Mouse (Mus musculus) monocyte, adult 5-6 weeks (primary cell): Measurements from ENCODE around the gene Dnajc28. TPM values are rescaled to one million over a fixed set of nuclear protein-coding genes. Genes with fewer than 3 reads are reported as not detected.

Source experiments
- ATAC-seq: fragments of 153-309, 156-312 bp; replicated peaks from 2 replicates; pipeline ENCODE4 v1.8.0; 2017; ENCODE audit warnings: mild to moderate bottlenecking; ENCODE audit not compliant: low TSS enrichment, insufficient number of reproducible peaks, severe bottlenecking, poor library complexity, low FRiP score
- total RNA-seq: library from RNA; stranded (forward); fragments of 200-1000, 200-491, 200-594 nt; gene quantifications from 3 replicates; pipeline ENCODE4 v1.2.3, GENCODE M21; 2017

Dnajc28 gene
- total RNA-seq, 1 experiment from 2014 or later: 1.6 TPM

- no peak for ATAC-seq
These were observed 20.8 kb upstream of the Dnajc28 start for GRCm38 (mm10) chr16:91639636-91640035.

DNA sequence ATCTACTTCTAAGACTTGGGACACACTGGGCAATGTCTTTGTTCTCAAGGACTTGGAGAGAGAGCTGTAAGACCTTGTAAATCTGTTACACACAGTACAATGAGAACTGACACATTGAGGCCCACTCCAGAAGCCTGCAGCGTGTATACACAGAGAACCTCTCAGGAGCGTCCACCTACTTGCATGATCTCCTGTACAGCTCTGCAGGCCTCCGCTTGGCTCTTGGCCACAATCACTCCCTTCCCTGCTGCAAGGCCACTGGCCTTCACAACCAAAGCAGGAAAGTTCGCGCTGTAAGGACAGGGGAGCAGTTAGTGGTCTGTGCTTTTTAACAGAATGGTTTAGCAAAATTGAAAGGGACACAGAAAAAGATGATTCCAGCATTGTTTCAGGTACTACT is 20.3 kb upstream of the Dnajc28 start:
- no peak for ATAC-seq

- ATAC-seq: no peak
These were observed 14.8 kb upstream of the Dnajc28 start for GRCm38 (mm10) chr16:91633641-91634040.

DNA sequence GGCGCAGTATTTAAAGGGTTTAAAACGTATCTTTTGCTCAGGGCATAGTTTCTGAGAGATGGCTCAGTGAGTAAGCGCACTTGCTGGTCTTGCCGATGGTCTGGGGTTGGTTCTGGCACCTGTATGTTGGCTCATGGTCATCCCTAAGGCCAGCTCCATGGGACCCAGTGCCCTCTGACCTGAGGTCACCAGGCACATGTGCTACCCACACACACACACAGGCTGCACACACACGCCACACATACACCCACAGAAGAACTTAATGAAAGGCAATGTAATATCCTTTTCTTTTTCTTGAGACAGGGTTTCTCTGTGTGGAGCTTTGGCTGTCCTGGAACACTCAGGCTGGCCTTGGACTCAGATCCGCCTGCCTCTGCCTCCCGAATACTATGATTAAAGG is 14.1 kb upstream of the Dnajc28 start:
- ATAC-seq: no peak

GRCm38 (mm10) chr16:91632439-91632838 is 13.6 kb upstream of the Dnajc28 start:
- ATAC-seq: no peak

DNA sequence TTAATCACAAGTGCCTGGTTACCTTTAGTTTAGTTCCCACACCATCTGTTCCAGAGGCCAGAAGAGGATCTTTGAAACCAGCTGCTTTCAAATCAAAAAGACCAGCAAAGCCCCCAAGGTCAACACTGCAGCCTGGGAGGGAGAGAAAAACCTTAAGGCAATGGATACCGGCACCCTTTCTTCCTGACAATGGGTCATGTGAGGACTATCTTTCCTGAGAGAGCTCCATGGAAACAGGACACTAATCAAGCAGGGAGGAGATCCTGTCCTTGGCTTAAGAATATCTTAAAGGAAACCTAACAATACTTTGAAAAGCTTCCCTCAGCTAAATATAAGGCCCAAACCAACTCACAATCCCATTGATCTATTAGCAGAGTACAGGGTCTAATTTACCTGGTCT is 11.8 kb upstream of the Dnajc28 start:
- ATAC-seq: no peak

DNA sequence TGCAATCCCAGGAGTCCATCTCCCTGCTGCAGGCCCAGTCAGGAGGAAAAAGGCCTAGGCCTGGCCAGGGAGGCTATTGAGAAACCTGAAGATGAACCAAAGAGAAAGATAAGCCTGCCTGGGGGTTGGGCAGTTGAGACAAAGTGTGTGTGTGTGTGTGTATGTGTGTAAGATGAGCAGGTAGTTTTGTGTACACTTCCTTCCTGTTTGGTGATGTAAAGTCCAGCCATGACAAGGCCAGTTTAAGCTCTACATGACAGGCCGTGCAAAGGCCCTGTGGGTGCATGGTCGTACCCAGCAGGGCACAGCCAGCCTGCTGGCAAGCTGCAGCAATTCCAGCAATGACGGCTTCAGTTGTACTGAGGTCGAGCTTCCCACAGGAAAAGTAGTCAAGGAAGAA is 10.9 kb upstream of the Dnajc28 start:
- ATAC-seq: no peak

- ATAC-seq: peak; percentile 70
These were observed 9.8 kb upstream of the Dnajc28 start for GRCm38 (mm10) chr16:91628673-91629072.

GRCm38 (mm10) chr16:91627831-91628230 is 9.0 kb upstream of the Dnajc28 start:
- no peak for ATAC-seq

DNA sequence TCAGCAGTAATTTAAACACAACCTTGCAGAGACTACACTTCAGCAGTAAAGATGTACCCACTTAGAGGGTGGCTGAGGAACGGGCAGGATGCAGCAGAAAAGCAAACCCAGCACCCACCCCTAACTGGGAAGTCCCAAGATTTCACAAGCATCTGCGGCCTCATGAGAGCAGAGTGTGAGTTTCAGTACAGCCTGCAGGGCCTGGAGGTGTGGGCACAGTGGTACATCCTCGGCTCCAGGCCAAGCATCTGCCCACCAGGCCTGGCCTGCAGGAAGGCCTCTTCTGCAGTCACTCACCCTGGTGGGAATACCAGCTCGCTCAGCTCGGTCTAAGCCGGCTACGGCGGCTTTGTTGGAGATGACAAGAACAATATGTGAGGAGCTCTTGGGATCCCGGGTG is 4.2 kb upstream of the Dnajc28 start:
- ATAC-seq: peak; percentile 69

DNA sequence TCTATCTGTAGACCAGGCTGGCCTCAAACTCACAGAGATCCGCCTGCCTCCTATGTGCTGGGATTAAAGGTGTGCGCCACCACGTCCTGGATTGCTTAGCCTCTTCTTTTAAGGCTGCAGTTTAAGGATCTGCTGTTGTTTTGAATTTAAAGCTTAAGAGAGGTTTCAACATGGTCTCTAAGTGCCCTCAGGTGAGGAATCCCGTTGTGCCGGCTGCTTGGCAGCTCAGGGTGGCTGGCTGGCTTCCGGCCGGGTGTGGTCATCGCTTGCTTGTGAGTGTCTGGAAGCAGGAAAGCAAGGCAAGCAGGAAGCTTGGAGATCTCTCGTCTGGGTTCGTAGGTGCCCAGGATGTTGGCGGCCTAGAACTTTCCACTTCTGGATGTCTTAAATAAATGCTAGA is 2.2 kb upstream of the Dnajc28 start:
- ATAC-seq: no peak

DNA sequence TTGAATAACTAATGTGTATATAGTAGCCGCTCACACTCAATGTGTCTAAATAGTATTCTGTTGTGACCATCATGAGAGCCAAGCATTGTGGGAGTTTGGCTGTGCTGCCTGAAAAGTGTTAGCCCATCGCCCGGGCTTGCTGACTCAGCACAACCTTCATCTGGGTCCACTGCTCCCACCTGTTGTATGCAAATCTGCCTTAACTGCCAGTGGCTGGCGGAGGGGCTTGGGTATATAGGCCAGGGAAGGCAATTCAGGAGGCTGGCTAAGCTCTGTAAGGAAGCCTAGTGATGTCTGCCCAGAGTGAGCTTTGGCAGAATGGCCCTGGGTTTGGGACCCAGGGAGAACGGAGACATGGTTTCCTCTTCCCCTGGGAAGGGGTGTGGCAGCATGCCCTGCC is 1.4 kb upstream of the Dnajc28 start:
- ATAC-seq: no peak

DNA sequence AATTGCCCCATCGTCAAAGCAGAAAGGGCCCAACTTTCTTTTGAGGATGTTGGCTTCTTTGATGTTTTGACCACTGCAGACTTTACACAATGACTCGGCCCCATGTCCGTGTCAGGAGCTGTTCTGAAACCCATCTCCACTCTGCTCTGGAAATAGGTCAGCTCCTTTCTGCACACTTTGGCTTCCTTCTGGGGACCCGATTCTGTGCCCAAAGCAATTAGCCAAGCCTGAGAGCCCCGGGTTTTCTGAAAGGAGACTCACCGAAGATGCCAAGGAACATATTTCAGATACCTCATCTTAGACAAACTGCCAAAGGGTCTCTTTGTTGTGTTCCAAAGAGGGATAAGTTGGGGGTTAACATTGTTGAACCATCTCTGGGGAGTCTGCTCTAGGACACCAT is 4.3 kb downstream of the Dnajc28 start:
- no peak for ATAC-seq

DNA sequence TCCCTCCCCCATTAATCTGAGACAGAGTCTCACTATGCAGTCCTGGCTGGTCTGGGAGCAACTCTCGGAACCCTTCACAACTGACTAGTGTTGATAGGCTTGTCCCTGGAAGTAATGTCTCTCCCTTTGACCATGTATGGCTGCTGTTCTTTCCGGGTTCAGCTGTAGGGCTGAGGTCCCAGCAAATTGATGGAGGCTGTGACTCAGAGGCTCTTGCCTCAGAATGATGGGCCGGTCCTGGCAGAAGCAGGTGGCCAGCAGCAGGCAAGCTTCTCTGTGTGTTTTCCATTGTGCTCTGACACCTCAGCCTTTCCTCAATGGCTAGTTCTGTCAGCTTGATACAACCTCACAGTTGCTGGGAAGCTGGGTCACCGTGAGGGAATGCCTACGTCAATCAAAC is 6.3 kb downstream of the Dnajc28 start:
- ATAC-seq: peak; percentile 51

- ATAC-seq: peak; percentile 64
These were observed 7.6 kb downstream of the Dnajc28 start for GRCm38 (mm10) chr16:91611248-91611647.

GRCm38 (mm10) chr16:91609501-91610245 is 9.2 kb downstream of the Dnajc28 start:
- ATAC-seq: no peak

- ATAC-seq: peak; percentile 89
These were observed 11.9 kb downstream of the Dnajc28 start for GRCm38 (mm10) chr16:91606958-91607357.

DNA sequence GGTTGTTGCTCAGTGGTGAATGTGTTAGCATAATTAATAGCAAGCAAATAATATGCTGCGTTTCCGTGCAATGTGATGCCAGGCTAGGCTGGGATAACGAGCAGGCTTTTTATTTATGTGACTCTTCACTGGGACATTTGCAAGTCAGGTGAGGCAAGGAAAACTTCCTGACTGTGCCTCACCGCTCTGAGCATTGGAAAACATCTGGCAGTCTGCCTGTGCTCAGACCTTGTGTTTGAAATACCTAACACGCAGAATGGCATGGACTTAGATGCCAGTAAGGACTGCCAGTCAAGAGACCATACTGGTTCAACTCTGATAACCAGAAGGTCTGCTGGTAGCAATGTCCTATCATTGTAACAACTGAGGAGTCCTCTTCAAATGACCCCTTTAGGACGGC is 13.7 kb downstream of the Dnajc28 start:
- no peak for ATAC-seq

DNA sequence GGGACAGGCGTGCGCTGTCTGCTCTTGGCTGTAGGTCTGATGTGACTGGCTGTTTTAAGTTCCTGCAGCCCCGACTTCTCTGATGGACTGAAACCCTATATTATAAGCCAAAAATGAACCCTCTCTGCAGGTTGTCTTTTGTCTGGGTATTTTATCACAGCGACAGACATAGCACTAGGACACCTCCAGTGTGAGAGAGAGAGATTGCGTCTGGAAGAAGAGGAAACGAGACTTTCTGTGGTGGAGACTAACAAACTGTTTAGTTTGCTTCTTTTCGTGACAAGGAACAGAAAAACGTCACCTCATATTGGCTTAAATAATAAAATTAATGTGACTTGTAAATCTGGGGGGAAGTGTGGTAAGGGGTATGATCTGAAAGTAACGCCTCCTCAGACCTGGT is 17.1 kb downstream of the Dnajc28 start:
- ATAC-seq: peak; percentile 53

DNA sequence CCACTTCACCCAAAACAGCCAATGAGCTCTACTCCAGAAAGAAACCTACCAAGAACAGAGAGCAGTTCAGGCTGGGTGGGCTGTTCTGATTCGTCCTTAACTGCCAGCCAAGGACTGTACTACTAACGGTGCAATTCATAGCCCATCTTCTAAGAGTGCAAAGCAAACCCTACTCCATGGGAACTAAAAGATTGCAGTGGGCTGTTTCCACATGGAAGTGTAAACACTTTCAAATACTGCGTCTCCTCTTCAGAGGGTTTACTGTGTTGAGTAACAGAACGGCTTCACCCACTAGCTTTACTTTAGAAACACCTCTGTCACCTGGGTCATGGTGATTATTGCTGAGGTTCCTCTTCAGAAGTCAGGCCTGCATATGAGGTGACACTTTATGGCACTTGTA is 17.7 kb downstream of the Dnajc28 start:
- no peak for ATAC-seq

GRCm38 (mm10) chr16:91599242-91599641 is 19.6 kb downstream of the Dnajc28 start:
- ATAC-seq: no peak
